In genomic region chr4:64667998-64668397, GRCm38 (mm10) we compare ENCODE assay signal across 28 mouse cellular contexts.
"Had no signal": no experiment of that assay in that cellular context is flagged by ENCODE, and none has a peak within 500 bp of the region (broad histone marks: within the 10 kb centered on the region; RNA-seq: fewer than 3 reads in every experiment).

No protein-coding gene starts in this region.

- ATAC-seq: hindbrain, embryonic 16.5 days; inflammation-experienced regulatory T-cells, adult 6 months; intestine, embryonic 15.5 days; intestine, postnatal 0 days had no signal

- H3K36me3 ChIP-seq: heart, embryonic 10.5 days; heart, embryonic 12.5 days; hindbrain, embryonic 10.5 days; hindbrain, embryonic 12.5 days; intestine, embryonic 15.5 days; kidney, embryonic 15.5 days; limb, embryonic 10.5 days; limb, embryonic 12.5 days; liver, embryonic 13.5 days had no signal

- H3K4me2 ChIP-seq: heart, embryonic 12.5 days; hindbrain, embryonic 12.5 days; hindbrain, embryonic 14.5 days; intestine, embryonic 15.5 days; kidney, embryonic 15.5 days; limb, embryonic 12.5 days; liver, embryonic 11.5 days; liver, embryonic 13.5 days had no signal

- DNase-seq: gastrocnemius, adult 2 months; gastrocnemius, postnatal 10 days; gastrocnemius, postnatal 25 days; heart, adult 18-20 months; heart, postnatal 10 days; heart, postnatal 4 days; kidney, adult 18-20 months; kidney, adult 9 months; kidney, postnatal 14 days; kidney, postnatal 36 days; layer of hippocampus, adult 9-11 months; liver; liver, embryonic 13.5 days had no signal

- H3K9me3 ChIP-seq: heart, embryonic 10.5 days; heart, embryonic 12.5 days; hindbrain, embryonic 10.5 days; hindbrain, embryonic 12.5 days; intestine, embryonic 15.5 days; kidney, embryonic 15.5 days; limb, embryonic 10.5 days; limb, embryonic 12.5 days; liver, embryonic 13.5 days had no signal

- H3K4me1 ChIP-seq: heart, embryonic 10.5 days; heart, embryonic 12.5 days; hindbrain, embryonic 10.5 days; hindbrain, embryonic 12.5 days; intestine, embryonic 15.5 days; kidney, embryonic 15.5 days; limb, embryonic 10.5 days; limb, embryonic 12.5 days; liver, embryonic 13.5 days had no signal

- H3K27me3 ChIP-seq: heart, embryonic 12.5 days; hindbrain, embryonic 12.5 days; intestine, embryonic 15.5 days; kidney, embryonic 15.5 days; limb, embryonic 12.5 days; liver, embryonic 13.5 days had no signal

- H3K9ac ChIP-seq: heart, embryonic 12.5 days; hindbrain, embryonic 12.5 days; hindbrain, embryonic 14.5 days; intestine, embryonic 15.5 days; kidney, embryonic 15.5 days; limb, embryonic 12.5 days; liver, embryonic 13.5 days had no signal

- H3K27ac ChIP-seq: gastrocnemius, adult 2 months; heart, embryonic 10.5 days; hindbrain, embryonic 10.5 days; hindbrain, embryonic 12.5 days; hindbrain, embryonic 14.5 days; intestine, embryonic 15.5 days; kidney, embryonic 15.5 days; kidney, postnatal 0 days; left cerebral cortex, adult 2 months; limb, embryonic 10.5 days; limb, embryonic 12.5 days; liver, embryonic 13.5 days had no signal

- H3K4me3 ChIP-seq: gastrocnemius, adult 2 months; heart, embryonic 10.5 days; heart, embryonic 12.5 days; hindbrain, embryonic 10.5 days; hindbrain, embryonic 12.5 days; intestine, embryonic 15.5 days; kidney, embryonic 15.5 days; left cerebral cortex, adult 2 months; limb, embryonic 10.5 days; limb, embryonic 12.5 days; liver, embryonic 13.5 days had no signal
